Mouse (Mus musculus): ENCODE data around the gene Ttc9. TPM values are rescaled to one million over a fixed set of nuclear protein-coding genes. Genes with fewer than 3 reads are reported as not detected.

Gene Ttc9
- polyA plus RNA-seq, 1 experiment from 2014 or later, result 3.3 TPM

- Histone ChIP-seq H3K4me1 (ENCODE audit: control insufficient read depth in 2 of 2, insufficient read depth in 2 of 2, low read length in 2 of 2) (peaks cover 3 to 4% of the 10 kb centered on the region in 2 experiments; a peak in 2 of 4 replicates), H3K9ac (ENCODE audit: low read length) (no peak overlapping the region), H3K4me2 (ENCODE audit: low read length) (peak overlapping the region; percentile 35), H3K36me3 (ENCODE audit: control insufficient read depth, insufficient read depth, low read length) (no peaks in the 10 kb centered on the region), H3K27me3 (ENCODE audit: control insufficient read depth, insufficient read depth, low read length) (peaks cover 54% of the 10 kb centered on the region), H3K27ac (replicated peaks in 1 of 2; ENCODE audit: control insufficient read depth in 1 of 2, insufficient read depth in 1 of 2, low read depth in 2 of 2, low read length in 2 of 2) (no peak overlapping the region), H3K4me3 (ENCODE audit: control insufficient read depth in 1 of 2, insufficient read depth in 1 of 2, low read depth in 1 of 2, low read length in 2 of 2) (no peak overlapping the region), H3K9me3 (ENCODE audit: control insufficient read depth, low read length) (no peaks in the 10 kb centered on the region)
- ATAC-seq (ENCODE audit: insufficient number of reproducible peaks, insufficient read depth, low FRiP score, low read depth), result no peak
- WGBS, result 73% methylated on average over 2 of the region's 2 CpGs
Observed at GRCm38 (mm10) chr12:81633246-81633645, 2.2 kb downstream of the Ttc9 start.

- no peak for ATAC-seq (ENCODE audit: insufficient number of reproducible peaks, insufficient read depth, low FRiP score, low read depth)
- Histone ChIP-seq H3K4me1 (ENCODE audit: control insufficient read depth in 2 of 2, insufficient read depth in 2 of 2, low read length in 2 of 2) (no peaks in the 10 kb centered on the region), H3K9me3 (ENCODE audit: control insufficient read depth, low read length) (no peaks in the 10 kb centered on the region), H3K4me3 (ENCODE audit: control insufficient read depth in 1 of 2, insufficient read depth in 1 of 2, low read depth in 1 of 2, low read length in 2 of 2) (no peak overlapping the region), H3K36me3 (ENCODE audit: control insufficient read depth, insufficient read depth, low read length) (no peaks in the 10 kb centered on the region), H3K9ac (ENCODE audit: low read length) (no peak overlapping the region), H3K27ac (replicated peaks in 1 of 2; ENCODE audit: control insufficient read depth in 1 of 2, insufficient read depth in 1 of 2, low read depth in 2 of 2, low read length in 2 of 2) (no peak overlapping the region), H3K27me3 (ENCODE audit: control insufficient read depth, insufficient read depth, low read length) (no peaks in the 10 kb centered on the region), H3K4me2 (ENCODE audit: low read length) (no peak overlapping the region)
- WGBS, result 68% methylated on average over 5 of the region's 5 CpGs
Observed at GRCm38 (mm10) chr12:81640656-81641055, 9.6 kb downstream of the Ttc9 start.

GRCm38 (mm10) chr12:81642361-81643082 is 11.5 kb downstream of the Ttc9 start:
- H3K9me3 ChIP-seq (ENCODE audit: control insufficient read depth, low read length), result no peaks in the 10 kb centered on the region
- no peaks in the 10 kb centered on the region for H3K27me3 ChIP-seq (ENCODE audit: control insufficient read depth, insufficient read depth, low read length)
- H3K4me2 ChIP-seq (ENCODE audit: low read length), result no peak overlapping the region
- H3K4me3 ChIP-seq (ENCODE audit: control insufficient read depth in 1 of 2, insufficient read depth in 1 of 2, low read depth in 1 of 2, low read length in 2 of 2), result no peak overlapping the region
- no peaks in the 10 kb centered on the region for H3K4me1 ChIP-seq (ENCODE audit: control insufficient read depth in 2 of 2, insufficient read depth in 2 of 2, low read length in 2 of 2)
- no peak overlapping the region for H3K27ac ChIP-seq (replicated peaks in 1 of 2; ENCODE audit: control insufficient read depth in 1 of 2, insufficient read depth in 1 of 2, low read depth in 2 of 2, low read length in 2 of 2)
- WGBS, result 68% methylated on average over 11 of the region's 11 CpGs
- no peak overlapping the region for H3K9ac ChIP-seq (ENCODE audit: low read length)
- no peaks in the 10 kb centered on the region for H3K36me3 ChIP-seq (ENCODE audit: control insufficient read depth, insufficient read depth, low read length)
- no peak for ATAC-seq (ENCODE audit: insufficient number of reproducible peaks, insufficient read depth, low FRiP score, low read depth)

GRCm38 (mm10) chr12:81646811-81647210 is 15.8 kb downstream of the Ttc9 start:
- H3K9me3 ChIP-seq (ENCODE audit: control insufficient read depth, low read length), result no peaks in the 10 kb centered on the region
- no peak for ATAC-seq (ENCODE audit: insufficient number of reproducible peaks, insufficient read depth, low FRiP score, low read depth)
- no peak overlapping the region for H3K4me2 ChIP-seq (ENCODE audit: low read length)
- H3K4me3 ChIP-seq (ENCODE audit: control insufficient read depth in 1 of 2, insufficient read depth in 1 of 2, low read depth in 1 of 2, low read length in 2 of 2), result no peak overlapping the region
- no peak overlapping the region for H3K27ac ChIP-seq (replicated peaks in 1 of 2; ENCODE audit: control insufficient read depth in 1 of 2, insufficient read depth in 1 of 2, low read depth in 2 of 2, low read length in 2 of 2)
- H3K27me3 ChIP-seq (ENCODE audit: control insufficient read depth, insufficient read depth, low read length), result no peaks in the 10 kb centered on the region
- 77% methylated on average over 6 of the region's 6 CpGs for WGBS
- H3K9ac ChIP-seq (ENCODE audit: low read length), result no peak overlapping the region
- no peaks in the 10 kb centered on the region for H3K4me1 ChIP-seq (ENCODE audit: control insufficient read depth in 2 of 2, insufficient read depth in 2 of 2, low read length in 2 of 2)
- H3K36me3 ChIP-seq (ENCODE audit: control insufficient read depth, insufficient read depth, low read length), result no peaks in the 10 kb centered on the region

- WGBS, result 82% methylated on average over 8 of the region's 8 CpGs
- no peak for ATAC-seq (ENCODE audit: insufficient number of reproducible peaks, insufficient read depth, low FRiP score, low read depth)
Observed at GRCm38 (mm10) chr12:81653344-81653743, 22.3 kb downstream of the Ttc9 start.

GRCm38 (mm10) chr12:81657321-81657720 is 26.3 kb downstream of the Ttc9 start:
- H3K9ac ChIP-seq (ENCODE audit: low read length), result no peak overlapping the region
- no peaks in the 10 kb centered on the region for H3K36me3 ChIP-seq (ENCODE audit: control insufficient read depth, insufficient read depth, low read length)
- H3K4me2 ChIP-seq (ENCODE audit: low read length), result no peak overlapping the region
- H3K27me3 ChIP-seq (ENCODE audit: control insufficient read depth, insufficient read depth, low read length), result no peaks in the 10 kb centered on the region
- H3K4me1 ChIP-seq (ENCODE audit: control insufficient read depth in 2 of 2, insufficient read depth in 2 of 2, low read length in 2 of 2), result peaks cover 3 to 7% of the 10 kb centered on the region in 2 experiments; a peak in 3 of 4 replicates
- H3K4me3 ChIP-seq (ENCODE audit: control insufficient read depth in 1 of 2, insufficient read depth in 1 of 2, low read depth in 1 of 2, low read length in 2 of 2), result no peak overlapping the region
- H3K27ac ChIP-seq (replicated peaks in 1 of 2; ENCODE audit: control insufficient read depth in 1 of 2, insufficient read depth in 1 of 2, low read depth in 2 of 2, low read length in 2 of 2), result no peak overlapping the region
- H3K9me3 ChIP-seq (ENCODE audit: control insufficient read depth, low read length), result no peaks in the 10 kb centered on the region
- no peak for ATAC-seq (ENCODE audit: insufficient number of reproducible peaks, insufficient read depth, low FRiP score, low read depth)
- WGBS, result 63% methylated on average over 1 of the region's 1 CpGs

More at GRCm38 (mm10) chr12:81653344-81653743, 22.3 kb downstream of the Ttc9 start:
- no peaks in the 10 kb centered on the region for H3K9me3 ChIP-seq (ENCODE audit: control insufficient read depth, low read length)
- no peaks in the 10 kb centered on the region for H3K4me1 ChIP-seq (ENCODE audit: control insufficient read depth in 2 of 2, insufficient read depth in 2 of 2, low read length in 2 of 2)
- no peak overlapping the region for H3K9ac ChIP-seq (ENCODE audit: low read length)
- no peak overlapping the region for H3K27ac ChIP-seq (replicated peaks in 1 of 2; ENCODE audit: control insufficient read depth in 1 of 2, insufficient read depth in 1 of 2, low read depth in 2 of 2, low read length in 2 of 2)
- no peaks in the 10 kb centered on the region for H3K36me3 ChIP-seq (ENCODE audit: control insufficient read depth, insufficient read depth, low read length)
- H3K4me3 ChIP-seq (ENCODE audit: control insufficient read depth in 1 of 2, insufficient read depth in 1 of 2, low read depth in 1 of 2, low read length in 2 of 2), result no peak overlapping the region
- H3K27me3 ChIP-seq (ENCODE audit: control insufficient read depth, insufficient read depth, low read length), result no peaks in the 10 kb centered on the region
- H3K4me2 ChIP-seq (ENCODE audit: low read length), result no peak overlapping the region

GRCm38 (mm10) chr12:81658086-81658485 is 27.0 kb downstream of the Ttc9 start:
- Histone ChIP-seq H3K27me3 (ENCODE audit: control insufficient read depth, insufficient read depth, low read length) (no peaks in the 10 kb centered on the region), H3K9me3 (ENCODE audit: control insufficient read depth, low read length) (no peaks in the 10 kb centered on the region), H3K4me1 (ENCODE audit: control insufficient read depth in 2 of 2, insufficient read depth in 2 of 2, low read length in 2 of 2) (peaks cover 3 to 7% of the 10 kb centered on the region in 2 experiments; a peak in 3 of 4 replicates), H3K9ac (ENCODE audit: low read length) (no peak overlapping the region), H3K27ac (replicated peaks in 1 of 2; ENCODE audit: control insufficient read depth in 1 of 2, insufficient read depth in 1 of 2, low read depth in 2 of 2, low read length in 2 of 2) (no peak overlapping the region), H3K4me3 (ENCODE audit: control insufficient read depth in 1 of 2, insufficient read depth in 1 of 2, low read depth in 1 of 2, low read length in 2 of 2) (no peak overlapping the region), H3K36me3 (ENCODE audit: control insufficient read depth, insufficient read depth, low read length) (no peaks in the 10 kb centered on the region), H3K4me2 (ENCODE audit: low read length) (no peak overlapping the region)
- WGBS, result 86% methylated on average over 7 of the region's 7 CpGs
- ATAC-seq (ENCODE audit: insufficient number of reproducible peaks, insufficient read depth, low FRiP score, low read depth), result no peak

- no peaks in the 10 kb centered on the region for H3K36me3 ChIP-seq (ENCODE audit: control insufficient read depth, insufficient read depth, low read length)
- 73% methylated on average over 4 of the region's 4 CpGs for WGBS
- H3K9ac ChIP-seq (ENCODE audit: low read length), result no peak overlapping the region
- no peaks in the 10 kb centered on the region for H3K9me3 ChIP-seq (ENCODE audit: control insufficient read depth, low read length)
- H3K27me3 ChIP-seq (ENCODE audit: control insufficient read depth, insufficient read depth, low read length), result no peaks in the 10 kb centered on the region
- H3K4me3 ChIP-seq (ENCODE audit: control insufficient read depth in 1 of 2, insufficient read depth in 1 of 2, low read depth in 1 of 2, low read length in 2 of 2), result no peak overlapping the region
- peaks cover 3 to 7% of the 10 kb centered on the region in 2 experiments; a peak in 3 of 4 replicates for H3K4me1 ChIP-seq (ENCODE audit: control insufficient read depth in 2 of 2, insufficient read depth in 2 of 2, low read length in 2 of 2)
- H3K4me2 ChIP-seq (ENCODE audit: low read length), result no peak overlapping the region
- no peak overlapping the region for H3K27ac ChIP-seq (replicated peaks in 1 of 2; ENCODE audit: control insufficient read depth in 1 of 2, insufficient read depth in 1 of 2, low read depth in 2 of 2, low read length in 2 of 2)
- ATAC-seq (ENCODE audit: insufficient number of reproducible peaks, insufficient read depth, low FRiP score, low read depth), result no peak
Observed at GRCm38 (mm10) chr12:81662076-81662475, 31.0 kb downstream of the Ttc9 start.
